Mouse (Mus musculus) kidney, adult 2 months (tissue): ENCODE data around the gene Ubtd1.

Source experiments
- CTCF ChIP-seq: fragments of 200-500 bp; conservative IDR thresholded peaks from 2 replicates; pipeline ENCODE4 v1.5.1; 2011; ENCODE audit warnings: low read depth, mild to moderate bottlenecking, control low read depth, low read length, moderate library complexity, mixed read lengths; ENCODE audit not compliant: insufficient read depth, insufficient read length
- POLR2A ChIP-seq: fragments of 200-500 bp; IDR thresholded peaks from one replicate; pipeline ENCODE4 v1.6.1; 2011; ENCODE audit warnings: low read depth, low read length, control low read depth

- TF ChIP-seq CTCF: no peak
- TF ChIP-seq POLR2A: no peak
Observed at GRCm38 (mm10) chr19:42034146-42034775, 52.7 kb downstream of the Ubtd1 start.
